Mouse (Mus musculus): Measurements from ENCODE around the gene Ppp1r21. TPM values are rescaled to one million over a fixed set of nuclear protein-coding genes. Genes with fewer than 3 reads are reported as not detected.
A peak's percentile ranks its signal among the peaks of the same experiment; 100 is the strongest.

The Ppp1r21 gene
- total RNA-seq, 2 experiments from 2014 or later: 39.7 to 64.5 TPM

GRCm38 (mm10) chr17:88613721-88614120, 83.8 kb downstream of the Ppp1r21 start:
- DNase-seq: no peak

GRCm38 (mm10) chr17:88614234-88614633, 84.3 kb downstream of the Ppp1r21 start:
- DNase-seq: no peak

GRCm38 (mm10) chr17:88614733-88615132, 84.8 kb downstream of the Ppp1r21 start:
- no peak for DNase-seq

- DNase-seq: no peak
These were observed 85.7 kb downstream of the Ppp1r21 start for GRCm38 (mm10) chr17:88615492-88616155.

GRCm38 (mm10) chr17:88620935-88621334, 91.0 kb downstream of the Ppp1r21 start:
- no peak for DNase-seq

GRCm38 (mm10) chr17:88621374-88621773, 91.5 kb downstream of the Ppp1r21 start:
- DNase-seq: no peak

GRCm38 (mm10) chr17:88622711-88623110, 92.8 kb downstream of the Ppp1r21 start:
- DNase-seq: no peak

GRCm38 (mm10) chr17:88624386-88624785, 94.5 kb downstream of the Ppp1r21 start:
- no peak for DNase-seq

GRCm38 (mm10) chr17:88625350-88625749, 95.4 kb downstream of the Ppp1r21 start:
- no peak for DNase-seq

- DNase-seq: no peak
These were observed 96.0 kb downstream of the Ppp1r21 start for GRCm38 (mm10) chr17:88625931-88626330.

- DNase-seq: no peak
These were observed 96.5 kb downstream of the Ppp1r21 start for GRCm38 (mm10) chr17:88626347-88626811.

- peak in 1 of 2 experiments; percentile 21 for DNase-seq
These were observed 97.2 kb downstream of the Ppp1r21 start for GRCm38 (mm10) chr17:88627150-88627549.

GRCm38 (mm10) chr17:88628676-88629380, 98.9 kb downstream of the Ppp1r21 start:
- peak; percentile 73 to 81 for DNase-seq

- peak in 1 of 2 experiments; percentile 25 for DNase-seq
These were observed 99.5 kb downstream of the Ppp1r21 start for GRCm38 (mm10) chr17:88629381-88629759.

- peak in 1 of 2 experiments; percentile 29 for DNase-seq
These were observed 100.1 kb downstream of the Ppp1r21 start for GRCm38 (mm10) chr17:88629931-88630553.

- DNase-seq: peak; percentile 61 to 75
These were observed 100.6 kb downstream of the Ppp1r21 start for GRCm38 (mm10) chr17:88630554-88630948.

- DNase-seq: no peak
These were observed 102.7 kb downstream of the Ppp1r21 start for GRCm38 (mm10) chr17:88632631-88633030.

GRCm38 (mm10) chr17:88636076-88636475, 106.2 kb downstream of the Ppp1r21 start:
- no peak for DNase-seq

GRCm38 (mm10) chr17:88636587-88636986, 106.7 kb downstream of the Ppp1r21 start:
- DNase-seq: peak; percentile 54 to 66
